Mouse (Mus musculus): ENCODE measurements around the gene Cgn.

GRCm38 (mm10) chr3:94789071-94789470 lies 2.8 kb upstream of the Cgn start:
- no peak for TF ChIP-seq CTCF (IDR thresholded peaks at IDR 0.05)
- TF ChIP-seq POLR2A (IDR thresholded peaks at IDR 0.05; ENCODE audit: insufficient read depth, low read depth, low read length) = no peak

All from heart, adult 2 months (tissue).